Mouse (Mus musculus): ENCODE measurements around the gene Mrpl2.

GRCm38 (mm10) chr17:46685913-46686312, 39.9 kb downstream of the Mrpl2 start:
- TF ChIP-seq CTCF (IDR thresholded peaks at IDR 0.05; ENCODE audit: low read depth, low read length): no peak
- no peak for TF ChIP-seq POLR2A (IDR thresholded peaks at IDR 0.05; ENCODE audit: extremely low read depth, insufficient read depth, low read length)

All from liver, adult 2 months (tissue).